Mouse (Mus musculus) neutrophil, adult 59 days (primary cell): ENCODE results near the gene Tymp. TPM values are rescaled to one million over a fixed set of nuclear protein-coding genes. Genes with fewer than 3 reads are reported as not detected.

Source experiments
- total RNA-seq, 2 experiments: library from RNA; stranded (reverse); gene quantifications; 1 replicate in 1 of 2; 2 replicates in 1 of 2; pipeline ENCODE4 v1.2.4; 2023

Tymp gene
- under 1 TPM in 1 of 2 experiments, not detected in 1; 0.24 TPM for total RNA-seq

GRCm38 (mm10) chr15:89376957-89377356 is at the start of gene Tymp:
Gene Tymp (minus strand): TSS chr15:89377039.

DNA sequence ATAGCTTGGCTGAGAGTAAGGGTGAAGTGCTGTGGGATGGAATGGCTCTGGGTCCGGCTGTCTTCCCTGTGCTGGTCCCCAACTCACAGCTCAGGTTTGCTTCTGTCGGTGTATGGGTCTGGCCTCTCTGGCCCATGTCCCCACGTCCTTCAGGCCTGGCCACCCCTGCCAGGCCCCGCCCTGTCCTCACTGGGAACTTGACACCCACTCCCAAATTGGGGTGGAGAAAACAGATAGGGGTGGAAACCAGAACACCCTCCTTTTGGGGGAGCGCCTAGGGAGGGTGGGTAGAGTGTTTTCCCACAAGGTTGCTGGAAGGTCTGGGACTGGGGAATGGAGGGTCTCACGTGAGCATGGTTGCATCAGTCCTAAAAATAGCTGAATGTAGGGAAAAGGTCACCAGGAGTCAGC is 48.9 kb upstream of the Tymp start, which contains the start of gene Cpt1b:
TSS of gene Cpt1b (minus strand) at position 153 of the 411 bp plus-strand sequence.

GRCm38 (mm10) chr15:89410118-89410517 is 33.3 kb upstream of the Tymp start, which contains the start of gene Syce3:
Gene Syce3 (minus strand): TSS chr15:89410503.

DNA sequence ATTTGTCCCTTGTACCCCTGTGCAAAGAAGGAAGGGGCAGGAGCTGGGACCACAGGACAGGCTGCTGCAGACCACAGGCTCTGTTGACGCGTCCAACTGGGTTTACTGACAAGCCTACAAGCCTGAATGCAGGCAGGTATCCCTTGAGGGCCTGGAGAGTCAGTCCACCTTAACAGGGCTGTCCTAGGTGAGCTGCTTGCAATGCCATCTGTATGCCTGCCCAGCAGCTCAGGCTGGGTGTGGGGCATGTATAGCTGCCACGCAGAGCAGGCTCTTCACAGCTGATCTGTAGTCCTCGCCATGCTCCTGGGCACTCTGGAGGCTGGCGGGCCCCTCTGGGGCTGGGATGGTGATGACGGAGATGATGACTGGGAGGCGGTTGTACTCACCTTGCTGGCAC is 7.8 kb upstream of the Tymp start, which contains the start of gene Klhdc7b:
TSS of gene Klhdc7b (plus strand) at position 301 of the 400 bp plus-strand sequence.

DNA sequence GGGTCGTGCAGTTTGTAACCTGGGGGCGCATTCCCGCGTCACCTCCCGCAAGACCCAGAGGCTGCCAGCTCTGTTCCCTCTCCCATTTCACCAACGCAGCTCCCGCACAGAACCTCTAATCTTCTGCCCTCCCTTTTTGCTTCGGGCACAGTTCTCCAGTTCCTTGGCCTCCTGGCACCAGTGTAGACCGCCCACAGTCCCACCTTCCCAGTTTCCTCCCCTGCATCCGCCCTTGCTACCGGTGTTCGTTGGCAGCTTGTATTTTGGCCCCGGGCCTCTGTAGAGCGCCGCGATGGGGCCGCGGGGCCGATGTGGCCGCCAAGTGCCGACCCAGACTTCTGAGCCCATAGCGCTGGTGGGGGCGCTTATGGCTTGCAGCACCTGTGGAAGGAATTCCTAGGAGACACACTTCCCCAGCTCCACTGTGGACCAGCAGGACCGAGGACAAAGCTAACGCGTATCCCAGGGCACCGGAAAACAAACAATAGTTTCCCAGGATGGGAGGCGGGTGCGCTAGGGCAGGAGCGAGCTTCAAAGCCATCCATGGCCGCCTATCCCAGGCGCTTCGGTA is 2.1 kb upstream of the Tymp start, which contains the start of gene Odf3b:
TSS of gene Odf3b (minus strand) at position 452 of the 571 bp plus-strand sequence.

DNA sequence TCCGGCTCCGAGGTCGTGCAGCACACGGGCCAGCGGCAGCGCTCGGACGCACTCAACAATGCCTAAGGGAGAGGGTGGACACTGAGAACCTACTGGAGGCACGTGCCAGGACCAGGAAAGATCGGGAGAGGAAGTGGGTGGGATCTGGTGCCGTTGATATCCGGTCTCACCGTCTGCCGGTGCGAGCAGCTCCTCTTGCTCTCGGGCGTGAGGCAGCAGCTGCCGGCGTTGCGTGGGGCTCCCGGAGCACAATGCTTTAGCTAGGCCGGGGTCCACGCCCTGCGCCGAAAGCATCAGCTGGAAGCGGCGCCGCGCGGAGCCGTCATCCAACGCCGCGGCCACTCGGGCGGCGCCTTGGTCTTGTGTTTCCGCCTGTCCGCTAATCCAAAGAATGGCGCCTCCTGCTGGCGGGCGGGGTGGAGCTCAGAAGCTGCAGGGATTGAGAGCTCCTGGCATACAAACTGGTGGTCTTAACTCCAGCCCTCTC is 3.0 kb downstream of the Tymp start, which contains the start of gene Sco2:
TSS of gene Sco2 (minus strand) at position 85 of the 487 bp plus-strand sequence.

DNA sequence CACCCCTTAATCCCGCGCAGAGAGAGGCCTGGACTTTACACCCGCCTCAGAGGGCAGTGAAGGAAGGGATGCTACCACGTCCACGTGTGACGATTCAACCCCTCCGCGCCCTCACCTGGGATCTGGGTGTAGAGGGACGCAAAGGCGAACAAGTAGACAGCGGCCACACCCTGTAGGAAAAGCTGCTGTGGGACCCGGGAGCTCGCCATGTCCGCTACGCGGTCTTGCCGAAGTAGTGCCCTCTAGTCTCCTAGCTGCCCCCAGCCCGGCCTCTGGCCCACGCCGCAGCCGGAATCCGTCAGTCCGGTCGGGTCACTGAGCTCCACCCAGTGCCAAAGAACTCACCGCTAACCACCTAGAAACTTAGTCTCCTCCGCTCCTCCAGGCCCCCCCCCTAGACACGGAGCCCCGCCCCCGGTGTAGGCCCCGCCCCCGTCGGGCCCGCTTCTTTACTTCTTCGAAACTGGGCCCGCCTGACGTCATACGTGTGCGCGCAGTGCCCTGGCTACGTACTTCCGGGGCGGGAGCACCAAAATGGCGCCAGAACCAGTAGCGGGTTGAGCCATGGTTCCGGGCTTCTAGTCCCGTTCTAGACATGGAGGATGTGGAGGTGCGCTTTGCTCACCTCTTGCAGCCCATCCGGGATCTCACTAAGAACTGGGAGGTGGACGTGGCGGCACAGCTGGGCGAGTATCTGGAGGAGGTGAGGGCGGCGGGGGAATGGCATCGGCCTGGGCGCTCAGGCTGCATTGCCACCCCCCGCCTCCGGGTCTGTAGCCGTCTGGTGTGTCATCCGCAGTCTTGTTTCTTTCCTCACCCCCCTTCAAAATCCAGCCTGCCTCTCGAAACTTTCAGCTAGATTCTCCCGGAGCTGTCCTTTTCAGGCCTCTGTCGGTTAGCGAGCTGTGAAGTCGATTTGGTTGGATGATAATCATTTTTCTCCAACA is 21.3 kb downstream of the Tymp start, which contains the start of the genes Lmf2 and Ncaph2:
TSS of gene Lmf2 (minus strand) at position 419 of the 947 bp plus-strand sequence.
TSS of gene Ncaph2 (plus strand) at position 479 of the 947 bp plus-strand sequence.

GRCm38 (mm10) chr15:89334271-89334670 is 42.6 kb downstream of the Tymp start, which contains the start of gene Miox:
Gene Miox (plus strand): TSS chr15:89334398.

GRCm38 (mm10) chr15:89322670-89323522 is 53.9 kb downstream of the Tymp start, which contains the start of gene Adm2:
Gene Adm2 (plus strand): TSS chr15:89322720.

Other genes with a start within 250 kb of the Tymp start
- 1 to 10 TPM; 8.2 to 9.6 TPM for gene Hdac10, start 248.3 kb downstream of the Tymp start, total RNA-seq
- gene Mapk12, start 236.3 kb downstream of the Tymp start, total RNA-seq: under 1 TPM in 1 of 2 experiments, not detected in 1; 0.20 TPM
- under 1 TPM; 0.27 to 0.42 TPM for gene Mapk11, start 227.4 kb downstream of the Tymp start, total RNA-seq
- gene Plxnb2, start 196.3 kb downstream of the Tymp start, total RNA-seq: 10 to 100 TPM; 50.5 to 82.5 TPM
- gene Dennd6b, start 180.5 kb downstream of the Tymp start, total RNA-seq: 1 to 10 TPM; 2.0 to 2.2 TPM
- 10 to 100 TPM; 23.9 to 31.0 TPM for gene Ppp6r2, start 165.5 kb downstream of the Tymp start, total RNA-seq
- 100 to 1,000 TPM; 107 to 117 TPM for gene Sbf1, start 61.7 kb downstream of the Tymp start, total RNA-seq
- not detected for gene Adm2, start 54.3 kb downstream of the Tymp start, total RNA-seq
- not detected for gene Miox, start 42.6 kb downstream of the Tymp start, total RNA-seq
- 10 to 100 TPM; 39.7 to 41.8 TPM for gene Lmf2, start 21.4 kb downstream of the Tymp start, total RNA-seq
- gene Ncaph2, start 21.3 kb downstream of the Tymp start, total RNA-seq: 10 to 100 TPM; 73.4 to 76.9 TPM
- 1 to 10 TPM; 4.4 to 7.0 TPM for gene Sco2, start 3.2 kb downstream of the Tymp start, total RNA-seq
- 1 to 10 TPM in 1 of 2 experiments, not detected in 1; 1.2 TPM for gene Odf3b, start 2.2 kb upstream of the Tymp start, total RNA-seq
- not detected for gene Klhdc7b, start 7.9 kb upstream of the Tymp start, total RNA-seq
- gene Syce3, start 33.5 kb upstream of the Tymp start, total RNA-seq: not detected
- gene Cpt1b, start 48.8 kb upstream of the Tymp start, total RNA-seq: 1 to 10 TPM; 2.6 to 4.1 TPM
- gene C730034F03Rik, start 52.5 kb upstream of the Tymp start, total RNA-seq: 1 to 10 TPM; 3.2 to 3.7 TPM
- under 1 TPM in 1 of 2 experiments, not detected in 1; 0.78 TPM for gene Gm44502, start 52.7 kb upstream of the Tymp start, total RNA-seq
- gene Chkb, start 52.9 kb upstream of the Tymp start, total RNA-seq: 100 to 1,000 TPM; 127 to 141 TPM
- gene Mapk8ip2, start 76.9 kb upstream of the Tymp start, total RNA-seq: not detected
- 10 to 100 TPM; 13.5 to 15.1 TPM for gene Arsa, start 100.4 kb upstream of the Tymp start, total RNA-seq
- 1 to 10 TPM in 1 of 2 experiments, under 1 TPM in 1; 0.89 to 1.8 TPM for gene Shank3, start 122.6 kb upstream of the Tymp start, total RNA-seq
- gene Acr, start 191.3 kb upstream of the Tymp start, total RNA-seq: not detected
- 1 to 10 TPM; 1.7 to 4.8 TPM for gene Rabl2, start 214.9 kb upstream of the Tymp start, total RNA-seq